Mouse (Mus musculus) cerebellum, adult 2 months (tissue): ENCODE results near the gene Olfr713.

Experiments used
- CTCF ChIP-seq: fragments of 200-500 bp; IDR thresholded peaks from 2 replicates; pipeline ENCODE4 v1.5.1; 2011; ENCODE audit warnings: low read depth, mild to moderate bottlenecking, control low read depth, low read length, moderate library complexity, borderline replicate concordance; ENCODE audit not compliant: insufficient read depth
- POLR2A ChIP-seq: fragments of 200-500 bp; IDR thresholded peaks from 2 replicates; pipeline ENCODE4 v1.6.1; 2011; ENCODE audit warnings: low read length, control low read depth, borderline replicate concordance; ENCODE audit not compliant: insufficient read depth

DNA sequence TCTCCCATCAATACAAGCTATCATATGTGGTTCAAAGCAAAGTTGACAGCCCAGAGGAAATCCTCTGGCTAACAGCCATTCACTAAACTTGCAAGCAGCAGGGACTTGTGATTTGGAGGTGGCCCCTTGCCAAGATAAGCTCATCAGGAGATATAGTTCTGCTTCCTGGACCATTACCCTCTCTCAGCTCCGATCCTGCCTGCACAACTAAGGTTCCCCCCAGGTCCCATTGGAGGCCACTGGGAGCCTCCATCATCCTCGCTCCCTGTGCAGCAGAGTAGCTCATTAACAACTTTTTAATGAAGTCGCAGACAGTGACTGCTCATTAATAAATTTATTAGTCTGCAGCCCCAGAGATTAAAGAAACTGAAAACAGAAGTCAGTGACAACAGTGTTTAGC lies 16.6 kb downstream of the Olfr713 start:
- TF ChIP-seq CTCF: no peak
- TF ChIP-seq POLR2A: no peak
